Mouse (Mus musculus) brain, embryonic 14.5 days (tissue): ENCODE measurements around the gene Daam1.

Experiments used
- CTCF ChIP-seq: fragments of 200-500 bp; IDR thresholded peaks from 2 replicates; pipeline ENCODE4 v1.5.1; 2012; ENCODE audit warnings: inconsistent platforms, mild to moderate bottlenecking, moderate library complexity, borderline replicate concordance; ENCODE audit not compliant: insufficient read depth, insufficient read length; ENCODE audit errors: extremely low read depth
- POLR2A ChIP-seq: fragments of 200-500 bp; IDR thresholded peaks from 2 replicates; pipeline ENCODE4 v1.6.1; 2012; ENCODE audit warnings: mild to moderate bottlenecking, inconsistent platforms, borderline replicate concordance; ENCODE audit not compliant: poor library complexity, insufficient read depth, insufficient read length, severe bottlenecking; ENCODE audit errors: extremely low read depth

DNA sequence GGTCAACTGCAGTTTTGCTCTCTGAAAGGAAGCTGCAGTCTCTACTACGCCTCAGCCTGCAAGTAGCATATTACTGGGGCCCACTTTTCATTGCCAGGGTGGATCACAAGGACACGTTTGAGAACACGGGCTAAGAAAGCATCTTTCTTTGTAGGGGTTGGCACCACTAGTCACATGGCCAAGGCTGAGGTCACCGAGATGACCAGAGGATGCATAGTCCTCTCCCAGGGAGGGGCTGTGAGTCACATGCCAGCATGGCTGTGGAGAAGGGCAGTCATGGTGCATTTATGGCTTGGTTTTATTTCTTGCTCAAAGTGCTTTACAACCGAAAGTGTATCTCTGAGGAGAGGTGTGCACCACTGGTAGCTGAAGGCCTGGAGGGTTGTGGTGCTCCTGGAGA, 67.4 kb downstream of the Daam1 start:
- TF ChIP-seq POLR2A, result no peak
- TF ChIP-seq CTCF, result no peak
